Mouse (Mus musculus) brain, embryonic 14.5 days (tissue): ENCODE results near the gene Dram1.

ENCODE experiments used
- CTCF ChIP-seq: fragments of 200-500 bp; IDR thresholded peaks from 2 replicates; pipeline ENCODE4 v1.5.1; 2012; ENCODE audit warnings: inconsistent platforms, mild to moderate bottlenecking, moderate library complexity, borderline replicate concordance; ENCODE audit not compliant: insufficient read depth, insufficient read length; ENCODE audit errors: extremely low read depth
- POLR2A ChIP-seq: fragments of 200-500 bp; IDR thresholded peaks from 2 replicates; pipeline ENCODE4 v1.6.1; 2012; ENCODE audit warnings: mild to moderate bottlenecking, inconsistent platforms, borderline replicate concordance; ENCODE audit not compliant: poor library complexity, insufficient read depth, insufficient read length, severe bottlenecking; ENCODE audit errors: extremely low read depth

- TF ChIP-seq POLR2A (no peak), CTCF (no peak)
These were observed 57.1 kb downstream of the Dram1 start for GRCm38 (mm10) chr10:88321739-88322138.
